Mouse (Mus musculus): Measurements from ENCODE around the gene 2310079G19Rik. TPM values are rescaled to one million over a fixed set of nuclear protein-coding genes. Genes with fewer than 3 reads are reported as not detected.

Gene 2310079G19Rik
- total RNA-seq, 1 experiment from 2014 or later, result not detected

Other genes with a start within 250 kb of the 2310079G19Rik start
- gene Cldn17, start 120.7 kb downstream of the 2310079G19Rik start, total RNA-seq (2017), result not detected in 2 replicates
- gene Cldn8, start 64.5 kb downstream of the 2310079G19Rik start, total RNA-seq (2017), result not detected in 2 replicates
- gene Krtap24-1, start 15.4 kb downstream of the 2310079G19Rik start, total RNA-seq (2017), result not detected in 2 replicates
- gene Krtap26-1, start 20.1 kb upstream of the 2310079G19Rik start, total RNA-seq (2017), result not detected in 2 replicates
- not detected in 2 replicates for gene Krtap27-1, start 44.0 kb upstream of the 2310079G19Rik start, total RNA-seq (2017)
- not detected in 2 replicates for gene 2310061N02Rik, start 80.3 kb upstream of the 2310079G19Rik start, total RNA-seq (2017)
- not detected in 2 replicates for gene Krtap13-1, start 101.2 kb upstream of the 2310079G19Rik start, total RNA-seq (2017)
- not detected in 2 replicates for gene Krtap13, start 124.0 kb upstream of the 2310079G19Rik start, total RNA-seq (2017)
- not detected in 2 replicates for gene 2310034C09Rik, start 131.2 kb upstream of the 2310079G19Rik start, total RNA-seq (2017)
- gene 2310057N15Rik, start 146.5 kb upstream of the 2310079G19Rik start, total RNA-seq (2017), result not detected in 2 replicates
- gene Gm5965, start 150.2 kb upstream of the 2310079G19Rik start, total RNA-seq (2017), result not detected in 2 replicates
- gene Gm20741, start 184.6 kb upstream of the 2310079G19Rik start, total RNA-seq (2017), result not detected in 2 replicates
- gene Krtap15, start 192.5 kb upstream of the 2310079G19Rik start, total RNA-seq (2017), result not detected in 2 replicates
- gene Krtap14, start 198.5 kb upstream of the 2310079G19Rik start, total RNA-seq (2017), result not detected in 2 replicates
- not detected in 2 replicates for gene Krtap19-1, start 241.7 kb upstream of the 2310079G19Rik start, total RNA-seq (2017)
- not detected in 2 replicates for gene Krtap19-2, start 246.6 kb upstream of the 2310079G19Rik start, total RNA-seq (2017)

Data from hematopoietic stem cell, adult 5-6 weeks (primary cell).